Mouse (Mus musculus) lung, adult 2 months (tissue): ENCODE results near the gene Mipep.

ENCODE experiments used
- CTCF ChIP-seq: fragments of 200-500 bp; IDR thresholded peaks from 2 replicates; pipeline ENCODE4 v1.5.1; 2011; ENCODE audit warnings: mild to moderate bottlenecking, low read length, control low read depth; ENCODE audit not compliant: insufficient read depth
- POLR2A ChIP-seq: fragments of 200-500 bp; IDR thresholded peaks from 2 replicates; pipeline ENCODE4 v1.6.1; 2011; ENCODE audit warnings: low read depth, mild to moderate bottlenecking, control low read depth, low read length, borderline replicate concordance; ENCODE audit errors: extremely low read depth

- TF ChIP-seq POLR2A (no peak), CTCF (no peak)
Measured at GRCm38 (mm10) chr14:60735206-60735605, 49.2 kb upstream of the Mipep start.
